Mouse (Mus musculus): ENCODE measurements at regions not wholly inside any gene's neighbourhood (a gene's known extent, or its start where the extent isn't known, plus 50 kb on each side); places are given as distances from the start of the nearest gene placed in this dataset.

DNA sequence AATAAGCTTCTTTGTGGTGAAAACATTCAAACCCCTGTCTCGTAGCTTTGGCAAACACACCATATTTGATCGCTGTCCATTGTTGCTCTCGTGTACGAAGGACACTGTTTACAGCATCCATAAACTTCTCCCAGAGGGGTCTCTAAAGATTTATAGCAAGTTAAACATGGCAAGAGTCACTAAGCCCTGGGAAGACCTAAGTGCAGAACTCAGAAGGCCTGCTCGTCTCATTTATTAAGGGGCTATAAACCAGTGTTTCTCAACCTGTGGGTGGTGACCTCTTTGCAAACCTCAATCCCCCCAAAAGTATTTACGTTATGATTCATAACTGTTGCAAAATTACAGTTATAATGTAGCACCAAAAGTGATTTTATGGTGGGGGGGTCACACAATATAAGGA, 126.9 kb upstream of the 4930412O13Rik start:
- Histone ChIP-seq H3K27me3 (ENCODE audit: control insufficient read depth, insufficient read depth, low read length) (no peaks in the 10 kb centered on the region), H3K4me3 (ENCODE audit: low read depth, low read length) (no peak overlapping the region), H3K9ac (ENCODE audit: low read depth, low read length) (no peak overlapping the region), H3K4me1 (replicated peaks; ENCODE audit: control insufficient read depth, insufficient read depth, low read length) (no peaks in the 10 kb centered on the region), H3K9me3 (ENCODE audit: control insufficient read depth, low read length) (no peaks in the 10 kb centered on the region), H3K36me3 (ENCODE audit: control insufficient read depth, insufficient read depth, low read length) (no peaks in the 10 kb centered on the region), H3K27ac (ENCODE audit: low read depth, low read length) (no peak overlapping the region), H3K4me2 (replicated peaks; ENCODE audit: low read depth, low read length) (no peak overlapping the region)
- 93% methylated on average over 6 of the region's 6 CpGs for WGBS
- ATAC-seq (ENCODE audit: low FRiP score) (no peak), DNase-seq (ENCODE audit: low spot score) (no peak)

DNA sequence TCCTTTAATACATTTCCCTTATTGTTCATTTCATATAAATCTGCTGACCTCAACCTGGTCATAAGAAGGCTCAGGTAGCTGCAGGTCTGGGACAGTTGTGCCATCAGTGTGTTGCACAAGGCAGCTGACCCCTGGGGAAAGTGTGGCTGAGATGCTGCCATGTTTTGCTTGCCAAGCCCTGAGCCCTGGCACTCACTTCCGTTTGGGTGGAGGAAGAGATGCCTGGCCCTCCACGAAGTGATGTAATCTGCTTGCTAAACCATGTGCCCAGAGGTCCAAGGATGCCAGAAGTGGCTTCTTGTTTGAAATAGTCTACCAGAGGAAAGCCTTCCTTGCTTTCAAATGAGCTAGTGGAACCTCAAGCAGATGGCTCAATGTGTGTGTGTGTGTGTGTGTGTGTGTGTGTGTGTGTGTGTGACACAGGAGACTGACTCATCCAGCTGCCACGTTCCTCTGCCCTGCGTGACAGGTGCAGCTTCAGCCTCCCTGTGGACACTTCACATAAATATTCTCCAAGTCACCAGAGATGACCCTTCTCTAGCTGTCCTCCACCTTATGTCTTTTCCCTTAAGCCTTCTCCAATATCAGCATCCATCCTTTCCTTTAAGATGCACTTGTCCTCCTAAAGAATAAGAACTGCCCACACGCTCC, 123.2 kb upstream of the 4930412O13Rik start:
- Histone ChIP-seq H3K27me3 (ENCODE audit: control insufficient read depth, insufficient read depth, low read length) (no peaks in the 10 kb centered on the region), H3K4me2 (replicated peaks; ENCODE audit: low read depth, low read length) (no peak overlapping the region), H3K4me1 (replicated peaks; ENCODE audit: control insufficient read depth, insufficient read depth, low read length) (no peaks in the 10 kb centered on the region), H3K9ac (ENCODE audit: low read depth, low read length) (no peak overlapping the region), H3K27ac (ENCODE audit: low read depth, low read length) (no peak overlapping the region), H3K36me3 (ENCODE audit: control insufficient read depth, insufficient read depth, low read length) (no peaks in the 10 kb centered on the region), H3K4me3 (ENCODE audit: low read depth, low read length) (no peak overlapping the region), H3K9me3 (ENCODE audit: control insufficient read depth, low read length) (no peaks in the 10 kb centered on the region)
- DNase-seq (ENCODE audit: low spot score) (no peak), ATAC-seq (ENCODE audit: low FRiP score) (no peak)
- 78% methylated on average over 5 of the region's 5 CpGs for WGBS

DNA sequence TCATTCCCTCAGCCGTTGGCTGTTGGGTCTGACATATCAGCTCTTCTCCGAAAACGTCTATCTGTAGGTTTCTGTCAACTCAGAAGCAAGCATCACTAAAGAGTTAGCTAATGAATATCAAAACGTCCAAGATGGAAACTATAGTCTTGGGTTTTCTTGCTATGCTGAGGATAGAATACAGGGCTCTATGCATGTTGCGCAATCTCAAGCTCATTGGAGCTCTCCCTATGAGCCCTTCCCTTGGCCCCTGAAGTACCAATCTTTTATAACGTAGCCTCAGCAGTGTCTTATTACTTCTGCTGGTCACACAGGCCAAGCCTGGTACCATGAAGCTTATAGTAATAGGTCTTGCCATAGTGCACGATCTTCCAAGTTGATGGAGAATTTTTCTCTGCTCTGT, 122.1 kb upstream of the 4930412O13Rik start:
- no peak for ATAC-seq (ENCODE audit: low FRiP score)
- H3K36me3 ChIP-seq (ENCODE audit: control insufficient read depth, insufficient read depth, low read length) = no peaks in the 10 kb centered on the region
- no peak for DNase-seq (ENCODE audit: low spot score)
- H3K4me1 ChIP-seq (replicated peaks; ENCODE audit: control insufficient read depth, insufficient read depth, low read length) = no peaks in the 10 kb centered on the region
- H3K27me3 ChIP-seq (ENCODE audit: control insufficient read depth, insufficient read depth, low read length) = no peaks in the 10 kb centered on the region
- no peaks in the 10 kb centered on the region for H3K9me3 ChIP-seq (ENCODE audit: control insufficient read depth, low read length)
- H3K4me2 ChIP-seq (replicated peaks; ENCODE audit: low read depth, low read length) = no peak overlapping the region
- no peak overlapping the region for H3K9ac ChIP-seq (ENCODE audit: low read depth, low read length)
- no peak overlapping the region for H3K27ac ChIP-seq (ENCODE audit: low read depth, low read length)
- 91% methylated on average over 7 of the region's 7 CpGs for WGBS
- no peak overlapping the region for H3K4me3 ChIP-seq (ENCODE audit: low read depth, low read length)

DNA sequence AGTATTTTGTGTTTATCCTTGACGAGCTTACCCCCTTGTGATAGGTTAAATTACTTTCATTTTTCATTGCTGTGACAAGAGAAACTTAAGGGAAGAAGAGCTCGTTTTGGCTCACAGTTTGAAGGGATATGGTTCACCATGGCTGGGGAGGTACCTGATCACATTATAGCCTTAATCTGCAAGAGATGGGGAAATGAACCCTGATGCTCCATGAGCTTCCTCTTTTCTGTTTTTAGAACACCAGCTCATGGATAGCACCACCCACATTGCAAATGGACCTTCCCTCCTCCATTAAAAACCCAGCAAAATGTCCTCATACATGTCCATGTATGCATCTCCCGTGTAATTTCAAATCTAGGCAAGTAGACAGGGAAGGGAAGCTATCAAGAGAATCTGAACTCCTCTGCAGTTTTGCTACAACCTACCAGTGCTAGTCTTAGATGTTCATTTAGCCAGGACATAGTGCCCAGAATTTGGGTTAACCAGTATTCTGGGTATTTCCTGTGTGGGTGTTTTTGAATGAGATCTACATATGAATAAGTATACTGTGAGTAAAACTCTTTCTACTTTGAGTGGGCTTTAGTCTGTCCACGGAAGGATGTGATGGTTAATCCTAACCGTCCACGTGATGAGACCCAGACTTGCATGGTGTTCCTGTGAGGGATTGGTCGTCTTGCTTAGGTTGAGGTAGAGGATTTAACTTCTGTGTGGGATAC, 121.5 kb upstream of the 4930412O13Rik start:
- 87% methylated on average over 7 of the region's 7 CpGs for WGBS

DNA sequence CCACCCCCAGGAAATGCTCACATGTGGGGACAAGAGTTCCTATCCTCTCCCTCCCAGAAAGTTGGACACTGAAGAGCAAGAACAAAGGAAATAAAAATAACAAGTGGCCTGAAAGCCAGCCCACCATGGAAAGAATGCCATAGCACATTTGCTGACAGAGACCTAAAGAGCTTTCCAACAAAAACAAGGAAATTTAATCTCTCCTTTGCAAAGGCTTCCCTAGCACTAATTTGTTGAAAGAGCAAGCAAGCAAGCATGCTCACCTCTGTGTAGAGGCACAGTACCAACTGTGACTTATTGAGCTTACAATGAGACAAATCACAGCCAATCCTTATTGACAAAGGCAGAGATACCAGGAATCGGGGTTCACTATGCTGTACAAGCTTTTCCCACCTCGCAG, 100.9 kb upstream of the 4930412O13Rik start:
- Histone ChIP-seq H3K36me3 (ENCODE audit: control insufficient read depth, insufficient read depth, low read length) (no peaks in the 10 kb centered on the region), H3K4me1 (replicated peaks; ENCODE audit: control insufficient read depth, insufficient read depth, low read length) (no peaks in the 10 kb centered on the region), H3K27ac (ENCODE audit: low read depth, low read length) (no peak overlapping the region), H3K27me3 (ENCODE audit: control insufficient read depth, insufficient read depth, low read length) (no peaks in the 10 kb centered on the region), H3K4me3 (ENCODE audit: low read depth, low read length) (no peak overlapping the region), H3K9me3 (ENCODE audit: control insufficient read depth, low read length) (no peaks in the 10 kb centered on the region), H3K4me2 (replicated peaks; ENCODE audit: low read depth, low read length) (no peak overlapping the region), H3K9ac (ENCODE audit: low read depth, low read length) (no peak overlapping the region)
- DNase-seq (ENCODE audit: low spot score) (no peak), ATAC-seq (ENCODE audit: low FRiP score) (no peak)
- WGBS = 81% methylated on average over 2 of the region's 2 CpGs

More for the DNA sequence above, 121.5 kb upstream of the 4930412O13Rik start:
- ATAC-seq (ENCODE audit: low FRiP score) (no peak), DNase-seq (ENCODE audit: low spot score) (no peak)
- Histone ChIP-seq H3K27me3 (ENCODE audit: control insufficient read depth, insufficient read depth, low read length) (no peaks in the 10 kb centered on the region), H3K4me1 (replicated peaks; ENCODE audit: control insufficient read depth, insufficient read depth, low read length) (no peaks in the 10 kb centered on the region), H3K9me3 (ENCODE audit: control insufficient read depth, low read length) (no peaks in the 10 kb centered on the region), H3K4me2 (replicated peaks; ENCODE audit: low read depth, low read length) (no peak overlapping the region), H3K36me3 (ENCODE audit: control insufficient read depth, insufficient read depth, low read length) (no peaks in the 10 kb centered on the region), H3K4me3 (ENCODE audit: low read depth, low read length) (no peak overlapping the region), H3K9ac (ENCODE audit: low read depth, low read length) (no peak overlapping the region), H3K27ac (ENCODE audit: low read depth, low read length) (no peak overlapping the region)

DNA sequence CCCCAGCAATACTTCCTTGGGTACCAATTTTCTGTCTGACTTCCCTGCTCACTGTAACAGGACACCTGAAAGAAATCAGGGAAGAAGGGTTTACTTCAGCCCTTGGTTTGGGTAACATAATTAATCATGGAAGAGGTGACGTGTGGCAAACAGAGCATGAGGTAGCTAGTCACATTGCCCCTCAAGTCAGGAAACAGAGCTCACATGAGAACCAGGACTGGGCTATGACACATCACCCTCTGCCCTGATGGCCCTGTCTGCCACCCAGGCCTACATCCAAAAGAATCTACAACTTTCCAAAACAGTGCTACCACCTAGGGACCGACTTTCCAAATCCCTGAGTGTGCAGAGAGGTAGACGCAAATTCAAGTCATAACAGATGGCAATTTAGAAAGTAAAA, 98.4 kb upstream of the 4930412O13Rik start:
- no peak overlapping the region for H3K9ac ChIP-seq (ENCODE audit: low read depth, low read length)
- H3K27me3 ChIP-seq (ENCODE audit: control insufficient read depth, insufficient read depth, low read length) = no peaks in the 10 kb centered on the region
- no peaks in the 10 kb centered on the region for H3K9me3 ChIP-seq (ENCODE audit: control insufficient read depth, low read length)
- no peaks in the 10 kb centered on the region for H3K36me3 ChIP-seq (ENCODE audit: control insufficient read depth, insufficient read depth, low read length)
- no peaks in the 10 kb centered on the region for H3K4me1 ChIP-seq (replicated peaks; ENCODE audit: control insufficient read depth, insufficient read depth, low read length)
- no peak overlapping the region for H3K27ac ChIP-seq (ENCODE audit: low read depth, low read length)
- WGBS = 78% methylated on average over 3 of the region's 3 CpGs
- no peak overlapping the region for H3K4me3 ChIP-seq (ENCODE audit: low read depth, low read length)
- ATAC-seq (ENCODE audit: low FRiP score) = no peak
- no peak for DNase-seq (ENCODE audit: low spot score)
- no peak overlapping the region for H3K4me2 ChIP-seq (replicated peaks; ENCODE audit: low read depth, low read length)

DNA sequence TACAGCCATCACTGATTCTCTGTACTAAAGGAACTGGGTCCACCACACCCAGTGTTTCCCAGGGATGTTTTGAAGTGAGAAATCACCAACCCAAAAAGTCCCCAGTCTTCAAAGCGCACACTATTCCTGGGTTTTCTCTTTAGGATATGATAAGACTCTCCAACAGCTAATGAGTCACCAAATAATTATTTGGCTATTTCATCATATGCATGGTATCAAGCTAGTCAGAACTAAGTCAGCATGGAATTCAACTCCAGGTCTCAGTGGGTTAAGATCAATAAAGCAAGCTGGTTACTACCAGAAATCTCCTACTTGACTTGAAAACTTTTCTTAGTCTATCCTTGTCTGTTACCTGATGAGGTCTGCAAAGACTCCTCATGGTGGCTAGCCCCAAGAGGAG, 89.1 kb upstream of the 4930412O13Rik start:
- no peak overlapping the region for H3K4me2 ChIP-seq (replicated peaks; ENCODE audit: low read depth, low read length)
- 92% methylated on average over 1 of the region's 1 CpGs for WGBS
- H3K4me3 ChIP-seq (ENCODE audit: low read depth, low read length) = no peak overlapping the region
- ATAC-seq (ENCODE audit: low FRiP score) (no peak), DNase-seq (ENCODE audit: low spot score) (no peak)
- H3K9me3 ChIP-seq (ENCODE audit: control insufficient read depth, low read length) = no peaks in the 10 kb centered on the region
- no peaks in the 10 kb centered on the region for H3K27me3 ChIP-seq (ENCODE audit: control insufficient read depth, insufficient read depth, low read length)
- H3K4me1 ChIP-seq (replicated peaks; ENCODE audit: control insufficient read depth, insufficient read depth, low read length) = no peaks in the 10 kb centered on the region
- H3K27ac ChIP-seq (ENCODE audit: low read depth, low read length) = no peak overlapping the region
- no peak overlapping the region for H3K9ac ChIP-seq (ENCODE audit: low read depth, low read length)
- no peaks in the 10 kb centered on the region for H3K36me3 ChIP-seq (ENCODE audit: control insufficient read depth, insufficient read depth, low read length)

DNA sequence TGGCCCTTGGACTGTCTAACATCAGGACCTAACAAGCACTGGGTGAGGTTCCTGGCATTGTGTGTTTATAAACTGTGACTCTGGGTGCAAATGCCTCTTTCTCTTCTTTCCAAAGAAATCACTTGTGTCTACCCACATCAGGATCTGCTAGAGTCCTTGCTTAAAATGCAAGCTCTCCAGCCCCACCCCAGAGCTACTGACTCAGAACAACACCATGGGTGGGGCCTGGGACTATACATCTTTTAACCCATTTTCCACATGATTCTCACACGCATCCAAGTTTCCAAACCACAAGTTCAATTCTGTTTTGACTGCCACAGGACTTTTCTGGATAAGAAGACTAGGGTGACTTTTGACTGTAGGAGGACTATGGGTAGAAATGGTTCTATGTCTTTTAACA, 88.7 kb upstream of the 4930412O13Rik start:
- DNase-seq (ENCODE audit: low spot score) (no peak), ATAC-seq (ENCODE audit: low FRiP score) (no peak)
- H3K36me3 ChIP-seq (ENCODE audit: control insufficient read depth, insufficient read depth, low read length) = no peaks in the 10 kb centered on the region
- no peak overlapping the region for H3K9ac ChIP-seq (ENCODE audit: low read depth, low read length)
- H3K4me3 ChIP-seq (ENCODE audit: low read depth, low read length) = no peak overlapping the region
- H3K27ac ChIP-seq (ENCODE audit: low read depth, low read length) = no peak overlapping the region
- H3K4me2 ChIP-seq (replicated peaks; ENCODE audit: low read depth, low read length) = no peak overlapping the region
- no peaks in the 10 kb centered on the region for H3K4me1 ChIP-seq (replicated peaks; ENCODE audit: control insufficient read depth, insufficient read depth, low read length)
- H3K27me3 ChIP-seq (ENCODE audit: control insufficient read depth, insufficient read depth, low read length) = no peaks in the 10 kb centered on the region
- H3K9me3 ChIP-seq (ENCODE audit: control insufficient read depth, low read length) = no peaks in the 10 kb centered on the region
- WGBS = 90% methylated on average over 1 of the region's 1 CpGs

DNA sequence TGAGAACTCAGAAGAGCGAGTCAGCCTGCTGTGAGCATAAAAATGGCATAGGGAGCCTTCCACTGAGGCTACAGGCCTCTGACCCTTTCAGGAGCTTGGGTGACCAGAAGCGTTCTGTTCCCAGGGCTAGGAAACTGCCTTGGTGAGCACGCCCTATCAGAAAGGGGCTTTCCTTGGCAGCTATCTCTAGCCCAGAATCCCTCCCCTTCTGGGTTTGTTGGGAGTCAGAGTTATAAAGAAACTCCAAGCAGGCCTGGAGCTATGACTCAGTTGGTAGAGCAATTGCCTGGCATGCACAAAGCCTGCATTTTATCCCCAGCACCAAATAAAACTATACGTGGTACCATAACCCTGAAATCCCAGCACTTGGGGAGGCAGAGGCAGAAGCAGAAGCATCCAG, 85.7 kb upstream of the 4930412O13Rik start:
- H3K4me3 ChIP-seq (ENCODE audit: low read depth, low read length) = no peak overlapping the region
- 72% methylated on average over 4 of the region's 4 CpGs for WGBS
- no peaks in the 10 kb centered on the region for H3K27me3 ChIP-seq (ENCODE audit: control insufficient read depth, insufficient read depth, low read length)
- ATAC-seq (ENCODE audit: low FRiP score) (no peak), DNase-seq (ENCODE audit: low spot score) (no peak)
- H3K27ac ChIP-seq (ENCODE audit: low read depth, low read length) = no peak overlapping the region
- no peak overlapping the region for H3K9ac ChIP-seq (ENCODE audit: low read depth, low read length)
- H3K36me3 ChIP-seq (ENCODE audit: control insufficient read depth, insufficient read depth, low read length) = no peaks in the 10 kb centered on the region
- no peaks in the 10 kb centered on the region for H3K4me1 ChIP-seq (replicated peaks; ENCODE audit: control insufficient read depth, insufficient read depth, low read length)
- no peaks in the 10 kb centered on the region for H3K9me3 ChIP-seq (ENCODE audit: control insufficient read depth, low read length)
- H3K4me2 ChIP-seq (replicated peaks; ENCODE audit: low read depth, low read length) = no peak overlapping the region
